Mouse (Mus musculus) induced T-regulatory cell, adult 2 months (primary cell): ENCODE measurements around the gene Gm10719.
"Not testable (repeated sequence)": the region's sequence is repeated elsewhere in the genome, so short reads cannot be mapped to it uniquely, and the experiment has no call there.

Experiments
- DNase-seq: peaks from one replicate; pipeline ENCODE4 v3.0.0-alpha.2; 2012; ENCODE audit warnings: low read depth

The Gm10719 gene

DNA sequence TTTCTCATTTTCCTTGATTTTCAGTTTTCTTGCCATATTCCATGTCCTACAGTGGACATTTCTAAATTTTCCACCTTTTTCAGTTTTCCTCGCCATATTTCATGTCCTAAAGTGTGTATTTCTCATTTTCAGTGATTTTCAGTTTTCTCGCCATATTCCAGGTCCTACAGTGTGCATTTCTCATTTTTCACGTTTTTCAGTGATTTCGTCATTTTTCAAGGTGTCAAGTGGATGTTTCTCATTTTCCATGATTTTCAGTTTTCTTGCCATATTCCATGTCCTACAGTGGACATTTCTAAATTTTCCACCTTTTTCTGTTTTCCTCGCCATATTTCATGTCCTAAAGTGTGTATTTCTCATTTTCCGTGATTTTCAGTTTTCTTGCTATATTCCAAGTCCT, 8.4 kb downstream of the Gm10719 start:
- not testable (repeated sequence) for DNase-seq

DNA sequence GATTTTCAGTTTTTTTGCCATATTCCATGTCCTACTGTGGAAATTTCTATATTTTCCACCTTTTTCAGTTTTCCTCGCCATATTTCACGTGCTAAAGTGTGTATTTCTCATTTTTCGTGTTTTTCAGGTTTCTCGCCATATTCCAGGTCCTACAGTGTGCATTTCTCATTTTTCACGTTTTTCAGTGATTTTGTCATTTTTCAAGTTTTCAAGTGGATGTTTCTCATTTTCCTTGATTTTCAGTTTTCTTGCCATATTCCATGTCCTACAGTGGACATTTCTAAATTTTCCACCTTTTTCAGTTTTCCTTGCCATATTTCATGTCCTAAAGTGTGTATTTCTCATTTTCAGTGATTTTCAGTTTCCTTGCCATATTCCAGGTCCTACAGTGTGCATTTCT, 8.9 kb downstream of the Gm10719 start:
- not testable (repeated sequence) for DNase-seq

DNA sequence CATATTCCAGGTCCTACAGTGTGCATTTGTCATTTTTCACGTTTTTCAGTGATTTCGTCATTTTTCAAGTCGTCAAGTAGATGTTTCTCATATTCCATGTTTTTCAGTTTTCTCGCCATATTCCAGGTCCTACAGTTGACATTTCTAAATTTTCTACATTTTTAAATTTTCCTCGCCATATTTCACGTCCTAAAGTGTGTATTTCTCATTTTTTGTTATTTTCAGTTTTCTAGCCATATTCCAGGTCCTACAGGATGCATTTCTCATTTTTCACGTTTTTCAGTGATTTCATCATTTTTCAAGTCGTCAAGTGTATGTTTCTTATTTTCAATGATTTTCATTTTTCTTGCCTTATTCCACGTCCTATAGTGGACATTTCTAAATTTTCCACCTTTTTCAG, 9.5 kb downstream of the Gm10719 start:
- DNase-seq, result not testable (repeated sequence)

DNA sequence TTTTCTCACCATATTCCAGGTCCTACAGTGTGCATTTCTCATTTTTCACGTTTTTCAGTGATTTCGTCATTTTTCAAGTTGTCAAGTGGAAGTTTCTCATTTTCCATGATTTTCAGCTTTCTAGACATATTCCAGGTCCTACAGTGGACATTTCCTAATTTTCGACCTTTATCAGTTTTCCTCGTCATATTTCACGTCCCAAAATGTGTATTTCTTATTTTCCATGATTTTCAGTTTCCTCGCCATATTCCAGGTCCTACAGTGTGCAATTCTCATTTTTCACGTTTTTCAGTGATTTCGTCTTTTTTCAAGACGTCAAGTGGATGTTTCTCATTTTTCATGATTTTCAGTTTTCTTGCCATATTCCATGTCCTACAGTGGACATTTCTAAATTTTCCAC, 10.0 kb downstream of the Gm10719 start:
- peak; percentile 70 for DNase-seq

DNA sequence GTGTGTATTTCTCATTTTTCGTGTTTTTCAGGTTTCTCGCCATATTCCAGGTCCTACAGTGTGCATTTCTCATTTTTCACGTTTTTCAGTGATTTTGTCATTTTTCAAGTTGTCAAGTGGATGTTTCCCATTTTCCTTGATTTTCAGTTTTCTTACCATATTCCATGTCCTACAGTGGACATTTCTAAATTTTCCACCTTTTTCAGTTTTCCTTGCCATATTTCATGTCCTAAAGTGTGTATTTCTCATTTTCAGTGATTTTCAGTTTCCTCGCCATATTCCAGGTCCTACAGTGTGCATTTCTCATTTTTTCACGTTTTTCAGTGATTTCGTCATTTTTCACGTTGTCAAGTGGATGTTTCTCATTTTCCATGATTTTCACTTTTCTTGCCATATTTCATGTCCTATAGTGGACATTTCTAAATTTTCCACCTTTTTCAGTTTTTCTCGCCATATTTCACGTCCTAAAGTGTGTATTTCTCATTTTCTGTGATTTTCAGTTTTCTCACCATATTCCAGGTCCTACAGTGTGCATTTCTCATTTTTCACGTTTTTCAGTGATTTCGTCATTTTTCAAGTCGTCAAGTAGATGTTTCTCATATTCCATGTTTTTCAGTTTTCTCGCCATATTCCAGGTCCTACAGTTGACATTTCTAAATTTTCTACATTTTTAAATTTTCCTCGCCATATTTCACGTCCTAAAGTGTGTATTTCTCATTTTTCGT, 12.2 kb downstream of the Gm10719 start:
- DNase-seq, result not testable (repeated sequence)

DNA sequence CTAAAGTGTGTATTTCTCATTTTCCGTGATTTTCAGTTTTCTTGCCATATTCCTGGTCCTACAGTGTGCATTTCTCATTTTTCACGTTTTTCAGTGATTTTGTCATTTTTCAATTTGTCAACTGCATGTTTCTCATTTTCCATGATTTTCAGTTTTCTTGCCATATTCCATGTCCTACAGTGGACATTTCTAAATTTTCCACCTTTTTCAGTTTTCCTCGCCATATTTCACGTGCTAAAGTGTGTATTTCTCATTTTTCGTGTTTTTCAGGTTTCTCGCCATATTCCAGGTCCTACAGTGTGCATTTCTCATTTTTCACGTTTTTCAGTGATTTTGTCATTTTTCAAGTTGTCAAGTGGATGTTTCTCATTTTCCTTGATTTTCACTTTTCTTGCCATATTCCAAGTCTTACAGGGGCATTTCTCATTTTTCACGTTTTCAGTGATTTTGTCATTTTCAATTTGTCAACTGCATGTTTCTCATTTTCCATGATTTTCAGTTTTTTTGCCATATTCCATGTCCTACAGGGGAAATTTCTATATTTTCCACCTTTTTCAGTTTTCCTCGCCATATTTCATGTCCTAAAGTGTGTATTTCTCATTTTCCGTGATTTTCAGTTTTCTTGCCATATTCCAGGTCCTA, 13.6 kb downstream of the Gm10719 start:
- peak; percentile 94 for DNase-seq

DNA sequence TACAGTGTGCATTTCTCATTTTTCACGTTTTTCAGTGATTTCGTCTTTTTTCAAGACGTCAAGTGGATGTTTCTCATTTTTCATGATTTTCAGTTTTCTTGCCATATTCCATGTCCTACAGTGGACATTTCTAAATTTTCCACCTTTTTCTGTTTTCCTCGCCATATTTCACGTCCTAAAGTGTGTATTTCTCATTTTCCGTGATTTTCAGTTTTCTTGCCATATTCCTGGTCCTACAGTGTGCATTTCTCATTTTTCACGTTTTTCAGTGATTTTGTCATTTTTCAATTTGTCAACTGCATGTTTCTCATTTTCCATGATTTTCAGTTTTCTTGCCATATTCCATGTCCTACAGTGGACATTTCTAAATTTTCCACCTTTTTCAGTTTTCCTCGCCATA, 17.1 kb downstream of the Gm10719 start, which contains the start of gene Gm17535:
Gm17535 (plus strand) TSS at position 301 of the 400 bp plus-strand sequence.
- not testable (repeated sequence) for DNase-seq

DNA sequence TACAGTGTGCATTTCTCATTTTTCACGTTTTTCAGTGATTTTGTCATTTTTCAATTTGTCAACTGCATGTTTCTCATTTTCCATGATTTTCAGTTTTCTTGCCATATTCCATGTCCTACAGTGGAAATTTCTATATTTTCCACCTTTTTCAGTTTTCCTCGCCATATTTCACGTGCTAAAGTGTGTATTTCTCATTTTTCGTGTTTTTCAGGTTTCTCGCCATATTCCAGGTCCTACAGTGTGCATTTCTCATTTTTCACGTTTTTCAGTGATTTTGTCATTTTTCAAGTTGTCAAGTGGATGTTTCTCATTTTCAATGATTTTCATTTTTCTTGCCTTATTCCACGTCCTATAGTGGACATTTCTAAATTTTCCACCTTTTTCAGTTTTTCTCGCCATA, 19.4 kb downstream of the Gm10719 start, which contains the start of gene Gm10715:
Gm10715 (plus strand) TSS at position 301 of the 400 bp plus-strand sequence.
- not testable (repeated sequence) for DNase-seq

DNA sequence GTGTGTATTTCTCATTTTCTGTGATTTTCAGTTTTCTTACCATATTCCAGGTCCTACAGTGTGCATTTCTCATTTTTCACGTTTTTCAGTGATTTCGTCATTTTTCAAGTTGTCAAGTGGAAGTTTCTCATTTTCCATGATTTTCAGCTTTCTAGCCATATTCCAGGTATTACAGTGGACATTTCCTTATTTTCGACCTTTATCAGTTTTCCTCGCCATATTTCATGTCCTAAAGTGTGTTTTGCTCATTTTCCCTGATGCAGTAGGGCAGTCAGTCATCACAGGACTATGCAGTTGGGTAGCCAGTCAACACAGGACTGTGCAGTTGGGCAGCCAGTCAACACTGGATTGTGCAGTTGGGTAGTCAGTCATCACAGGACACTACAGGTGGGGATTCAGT, 21.0 kb downstream of the Gm10719 start:
- DNase-seq, result peak; percentile 40
